Comparison of ENCODE assay signal across 7 mouse cellular contexts in the genomic region with DNA sequence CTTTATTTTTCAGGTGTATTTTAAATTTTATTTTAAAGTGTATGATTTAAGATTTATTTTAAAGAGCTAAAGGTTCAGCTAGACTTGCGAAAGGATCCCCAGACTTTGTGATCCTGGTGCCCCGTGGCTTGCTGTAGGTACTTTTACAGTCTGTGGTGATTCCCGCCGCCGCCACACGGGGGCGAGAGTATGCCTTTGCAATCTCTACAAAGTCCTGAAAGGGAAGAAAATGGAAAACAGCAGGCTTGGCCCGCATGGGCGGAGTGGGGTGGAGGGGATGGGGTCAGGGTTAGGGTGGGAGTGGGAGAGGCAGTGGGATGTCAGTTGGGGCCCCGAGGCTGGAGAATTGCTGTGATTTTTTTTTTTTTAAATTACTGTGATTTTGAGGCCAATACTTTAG. TPM values are rescaled to one million over a fixed set of nuclear protein-coding genes. Genes with fewer than 3 reads are reported as not detected.
DNase-seq lines count a peak whose midpoint lies in the region; ATAC-seq and TF ChIP-seq lines count a peak whose summit lies in the region.

No protein-coding gene starts in this region.

- no peaks in the 10 kb centered on the region; the same call in 1 of the 2 replicates for H3K4me1 ChIP-seq in small intestine, adult 2 months (ENCODE audit: control insufficient read depth, insufficient read depth, insufficient read length, low read length)

- no peak overlapping the region for H3K4me3 ChIP-seq in small intestine, adult 2 months (ENCODE audit: low read depth, low read length)

- 2% methylated on average over 10 of the region's 10 CpGs for WGBS in small intestine, adult 2 months

- DNase-seq in MN1 (ENCODE audit: low spot score), result peak; percentile 92
- DNase-seq in brain, adult 2 months (ENCODE audit: low read depth, low spot score), result peak; percentile 73
- peak; percentile 86 to 92 for DNase-seq in heart, postnatal 14 days
- DNase-seq in layer of hippocampus, adult 8-10 months (ENCODE audit: low spot score in 2 of 2), result peak; percentile 34 to 80
- peak; percentile 94 for DNase-seq in lung, postnatal 36 days

- intact Hi-C loops in heart, postnatal 14 days (cut with DNase I), result loop anchor here (2.0 to 5.0 kb wide), 3 partner anchors 43 to 144 kb away; partner anchors contain the start of gene Zp3

- TF ChIP-seq CTCF in small intestine, adult 2 months (IDR thresholded peaks at IDR 0.05; ENCODE audit: extremely low read depth, insufficient read length, insufficient replicate concordance, low read depth, low read length), result peak; percentile 88; the same call in 1 of the 2 replicates

- peak; percentile 52; the same call in 1 of the 2 replicates for ATAC-seq in erythroid progenitor cell, adult 5-6 weeks (replicated peaks; ENCODE audit: low FRiP score, poor library complexity, severe bottlenecking)

- H3K27me3 ChIP-seq in small intestine, adult 2 months (ENCODE audit: control insufficient read depth, insufficient read depth, low read length), result no peaks in the 10 kb centered on the region

- H3K27ac ChIP-seq in small intestine, adult 2 months (ENCODE audit: insufficient read depth, low read depth, low read length), result no peak overlapping the region

- H3K36me3 ChIP-seq in small intestine, adult 2 months (ENCODE audit: control insufficient read depth, insufficient read depth, low read length), result no peaks in the 10 kb centered on the region

- no peak for TF ChIP-seq POLR2A in small intestine, adult 2 months (IDR thresholded peaks at IDR 0.05; ENCODE audit: low read depth, low read length)

RNA-seq across cellular contexts. Expression of gene Upk3b, which starts 7.7 kb away (rescaled TPM):
- total RNA-seq in erythroid progenitor cell, adult 5-6 weeks (2015; ENCODE audit: low replicate concordance), result not detected in 2 replicates
- total RNA-seq in erythroid progenitor cell, adult 5-6 weeks (2017; ENCODE audit: low replicate concordance), result not detected in 2 replicates
- 10 to 100 TPM; 24.8 to 26.5 TPM for total RNA-seq in heart, postnatal 14 days (2021)
- not detected for total RNA-seq in layer of hippocampus, adult 8-10 months (2022)
- 1.4 and 3.7 TPM in 2 replicates for polyA plus RNA-seq in small intestine, adult 2 months (2012; rRNA removed)

RNA-seq across cellular contexts. Expression of gene Upk3bl, which starts 8.3 kb away (rescaled TPM):
- not detected in 2 replicates for total RNA-seq in erythroid progenitor cell, adult 5-6 weeks (2015; ENCODE audit: low replicate concordance)
- total RNA-seq in erythroid progenitor cell, adult 5-6 weeks (2017; ENCODE audit: low replicate concordance), result not detected in 2 replicates
- not detected for total RNA-seq in heart, postnatal 14 days (2021)
- under 1 TPM in 2 of 4 experiments, not detected in 2; 0.43 to 0.63 TPM for total RNA-seq in layer of hippocampus, adult 8-10 months (2022)
- polyA plus RNA-seq in small intestine, adult 2 months (2012; rRNA removed), result 0.76 and 1.7 TPM in 2 replicates

RNA-seq across cellular contexts. Expression of gene Rasa4, which starts 37.7 kb away (rescaled TPM):
- 2.5 and 10.5 TPM in 2 replicates for total RNA-seq in erythroid progenitor cell, adult 5-6 weeks (2015; ENCODE audit: low replicate concordance)
- 0.83 and 2.8 TPM in 2 replicates for total RNA-seq in erythroid progenitor cell, adult 5-6 weeks (2017; ENCODE audit: low replicate concordance)
- 1 to 10 TPM; 6.6 to 8.3 TPM for total RNA-seq in heart, postnatal 14 days (2021)
- 10 to 100 TPM in 1 of 4 experiments, 1 to 10 TPM in 3; 3.9 to 11.5 (median 7.7) TPM for total RNA-seq in layer of hippocampus, adult 8-10 months (2022)
- 16.5 and 42.8 TPM in 2 replicates for polyA plus RNA-seq in small intestine, adult 2 months (2012; rRNA removed)

RNA-seq across cellular contexts. Expression of gene Dtx2, which starts 51.4 kb away (rescaled TPM):
- total RNA-seq in erythroid progenitor cell, adult 5-6 weeks (2015; ENCODE audit: low replicate concordance), result 1.8 and 3.8 TPM in 2 replicates
- 0.13 and 2.3 TPM in 2 replicates for total RNA-seq in erythroid progenitor cell, adult 5-6 weeks (2017; ENCODE audit: low replicate concordance)
- total RNA-seq in heart, postnatal 14 days (2021), result 1 to 10 TPM; 8.5 to 8.9 TPM
- total RNA-seq in layer of hippocampus, adult 8-10 months (2022), result 10 to 100 TPM in 2 of 4 experiments, 1 to 10 TPM in 2; 8.3 to 11.1 (median 9.8) TPM
- polyA plus RNA-seq in small intestine, adult 2 months (2012; rRNA removed), result 8.7 and 17.6 TPM in 2 replicates

Comparison
In these comparisons a context has a peak if more than half of its experiments do, and no peak if none do; other contexts are left out.
1. RNA of gene Upk3b, which starts 7.7 kb away (total RNA-seq): 24.8 to 26.5 TPM in heart, postnatal 14 days; not detected in layer of hippocampus, adult 8-10 months and not detected in erythroid progenitor cell, adult 5-6 weeks; every median in the first group is over 10 times any median in the second.
2. Peak in every context shown above with its lines, with median percentiles within 50 percentile points of each other: DNase-seq.